Mouse (Mus musculus) embryonic facial prominence, embryonic 11.5 days (tissue): Measurements from ENCODE around the gene Sox6. TPM values are rescaled to one million over a fixed set of nuclear protein-coding genes. Genes with fewer than 3 reads are reported as not detected.

Experiments used
- ATAC-seq: fragments of 200-750 bp; cut with Nextera tagmentation; replicated peaks from 2 replicates; pipeline ENCODE4 v1.8.0; 2017; ENCODE audit warnings: low read depth; ENCODE audit not compliant: insufficient number of reproducible peaks, low FRiP score, low TSS enrichment
- DNase-seq: peaks from one replicate; pipeline ENCODE4 v3.0.0-alpha.2; 2015; ENCODE audit warnings: low spot score
- H3K27ac ChIP-seq: fragments of 300-500 bp; sonication (generic); replicated peaks from 2 replicates; pipeline ENCODE4 v1.5.1; 2014; ENCODE audit warnings: mild to moderate bottlenecking, low read depth, low read length, control low read depth
- H3K27me3 ChIP-seq: fragments of 300-500 bp; sonication (generic); 2 replicates; pipeline ENCODE4 v1.6.1; 2014; ENCODE audit warnings: mild to moderate bottlenecking, low read length, moderate library complexity, mixed read lengths; ENCODE audit not compliant: control insufficient read depth, insufficient read depth
- H3K36me3 ChIP-seq: fragments of 300-500 bp; sonication (generic); replicated peaks from 2 replicates; pipeline ENCODE4 v1.6.1; 2014; ENCODE audit warnings: low read depth, mild to moderate bottlenecking, low read length, moderate library complexity, mixed read lengths; ENCODE audit not compliant: control insufficient read depth, insufficient read depth
- H3K4me1 ChIP-seq: fragments of 300-500 bp; sonication (generic); 2 replicates; pipeline ENCODE4 v1.6.1; 2014; ENCODE audit warnings: low read length, mixed read lengths; ENCODE audit not compliant: control insufficient read depth, insufficient read depth
- H3K4me2 ChIP-seq: fragments of 300-500 bp; sonication (generic); 2 replicates; pipeline ENCODE4 v1.6.1; 2014; ENCODE audit warnings: low read depth, mild to moderate bottlenecking, control low read depth, low read length, moderate library complexity
- H3K4me3 ChIP-seq: fragments of 300-500 bp; sonication (generic); 2 replicates; pipeline ENCODE4 v1.5.1; 2014; ENCODE audit warnings: low read depth, low read length, control low read depth
- H3K9ac ChIP-seq: fragments of 300-500 bp; sonication (generic); replicated peaks from 2 replicates; pipeline ENCODE4 v1.6.1; 2014; ENCODE audit warnings: mild to moderate bottlenecking, control low read depth, low read length
- H3K9me3 ChIP-seq: fragments of 300-500 bp; sonication (generic); replicated peaks from 2 replicates; pipeline ENCODE4 v1.6.1; 2016; ENCODE audit warnings: mild to moderate bottlenecking, low read length, inconsistent platforms, mixed read lengths; ENCODE audit not compliant: control insufficient read depth
- WGBS: fragments of 180-500 bp; shearing (Covaris S2); extraction: QIAGEN DNeasy Blood & Tissue Kit; methylation state at CpG from one replicate; pipeline ENCODE4 v1.1.7; 2014; 5-methylcytosine and 5-hydroxymethylcytosine counted together
- polyA plus RNA-seq: library from polyadenylated mRNA; unstranded; fragments of >200 nt; fragmentation: Nextera tagmentation; extraction: Ambion mirVana; gene quantifications from 2 replicates; pipeline ENCODE4 v1.2.1, GENCODE M21; 2014

Sox6 gene
- polyA plus RNA-seq, 1 experiment from 2014 or later: 29.2 TPM

- 24% methylated on average over 8 of the region's 8 CpGs for WGBS
- Histone ChIP-seq H3K27ac (no peak overlapping the region), H3K4me3 (no peak overlapping the region), H3K27me3 (no peaks in the 10 kb centered on the region), H3K4me2 (no peak overlapping the region), H3K4me1 (no peaks in the 10 kb centered on the region; the same call in 1 of the 2 replicates), H3K36me3 (no peaks in the 10 kb centered on the region), H3K9me3 (no peaks in the 10 kb centered on the region), H3K9ac (no peak overlapping the region)
- ATAC-seq (0 out of 2 replicates have a peak, but pooled peaks have one; percentile 59), DNase-seq (peak; percentile 9)
These were observed 288.2 kb downstream of the Sox6 start for GRCm38 (mm10) chr7:115750275-115750825.

- DNase-seq: no peak
- H3K27me3 ChIP-seq: no peaks in the 10 kb centered on the region
- no peak overlapping the region for H3K4me3 ChIP-seq
- H3K9me3 ChIP-seq: no peaks in the 10 kb centered on the region
- no peak overlapping the region for H3K27ac ChIP-seq
- H3K4me2 ChIP-seq: no peak overlapping the region
- no peaks in the 10 kb centered on the region for H3K36me3 ChIP-seq
- ATAC-seq: no peak
- no peaks in the 10 kb centered on the region; the same call in 1 of the 2 replicates for H3K4me1 ChIP-seq
- WGBS: 63% methylated on average over 7 of the region's 7 CpGs
- H3K9ac ChIP-seq: no peak overlapping the region
These were observed 291.1 kb downstream of the Sox6 start for GRCm38 (mm10) chr7:115747541-115747940.

GRCm38 (mm10) chr7:115745672-115746253 is 292.8 kb downstream of the Sox6 start:
- ATAC-seq: no peak
- Histone ChIP-seq H3K9me3 (no peaks in the 10 kb centered on the region), H3K4me2 (no peak overlapping the region), H3K4me1 (no peaks in the 10 kb centered on the region; the same call in 1 of the 2 replicates), H3K4me3 (no peak overlapping the region), H3K36me3 (no peaks in the 10 kb centered on the region), H3K27ac (no peak overlapping the region), H3K27me3 (no peaks in the 10 kb centered on the region), H3K9ac (no peak overlapping the region)
- 81% methylated on average over 4 of the region's 4 CpGs for WGBS
- no peak for DNase-seq

- Histone ChIP-seq H3K4me3 (no peak overlapping the region), H3K9me3 (no peaks in the 10 kb centered on the region), H3K27ac (no peak overlapping the region), H3K36me3 (no peaks in the 10 kb centered on the region), H3K4me2 (no peak overlapping the region), H3K9ac (no peak overlapping the region), H3K4me1 (no peaks in the 10 kb centered on the region), H3K27me3 (no peaks in the 10 kb centered on the region)
- ATAC-seq: no peak
- 71% methylated on average over 7 of the region's 7 CpGs for WGBS
- no peak for DNase-seq
These were observed 304.5 kb downstream of the Sox6 start for GRCm38 (mm10) chr7:115734137-115734536.

GRCm38 (mm10) chr7:115732824-115733223 is 305.8 kb downstream of the Sox6 start:
- Histone ChIP-seq H3K4me3 (no peak overlapping the region), H3K4me2 (no peak overlapping the region), H3K27ac (no peak overlapping the region), H3K9me3 (no peaks in the 10 kb centered on the region), H3K36me3 (no peaks in the 10 kb centered on the region), H3K4me1 (no peaks in the 10 kb centered on the region), H3K27me3 (no peaks in the 10 kb centered on the region), H3K9ac (no peak overlapping the region)
- no peak for DNase-seq
- no peak for ATAC-seq
- 80% methylated on average over 1 of the region's 1 CpGs for WGBS

- 71% methylated on average over 2 of the region's 2 CpGs for WGBS
- ATAC-seq (no peak), DNase-seq (no peak)
- H3K4me2 ChIP-seq: no peak overlapping the region
- no peaks in the 10 kb centered on the region for H3K9me3 ChIP-seq
- no peak overlapping the region for H3K9ac ChIP-seq
- H3K27me3 ChIP-seq: no peaks in the 10 kb centered on the region
- no peaks in the 10 kb centered on the region for H3K4me1 ChIP-seq
- H3K36me3 ChIP-seq: no peaks in the 10 kb centered on the region
- no peak overlapping the region for H3K4me3 ChIP-seq
- no peak overlapping the region for H3K27ac ChIP-seq
These were observed 311.8 kb downstream of the Sox6 start for GRCm38 (mm10) chr7:115726776-115727175.

GRCm38 (mm10) chr7:115724404-115724803 is 314.2 kb downstream of the Sox6 start:
- DNase-seq (no peak), ATAC-seq (no peak)
- no peak overlapping the region for H3K27ac ChIP-seq
- H3K4me3 ChIP-seq: no peak overlapping the region
- no peaks in the 10 kb centered on the region for H3K4me1 ChIP-seq
- WGBS: 80% methylated on average over 2 of the region's 2 CpGs
- no peaks in the 10 kb centered on the region for H3K27me3 ChIP-seq
- no peak overlapping the region for H3K9ac ChIP-seq
- H3K9me3 ChIP-seq: no peaks in the 10 kb centered on the region
- H3K36me3 ChIP-seq: no peaks in the 10 kb centered on the region
- no peak overlapping the region for H3K4me2 ChIP-seq

GRCm38 (mm10) chr7:115721624-115722540 is 316.7 kb downstream of the Sox6 start:
- Histone ChIP-seq H3K4me1 (no peaks in the 10 kb centered on the region), H3K36me3 (no peaks in the 10 kb centered on the region), H3K9ac (no peak overlapping the region), H3K9me3 (no peaks in the 10 kb centered on the region), H3K27ac (no peak overlapping the region), H3K4me3 (no peak overlapping the region), H3K27me3 (no peaks in the 10 kb centered on the region), H3K4me2 (no peak overlapping the region)
- DNase-seq (peak; percentile 31), ATAC-seq (no peak)
- 25% methylated on average over 7 of the region's 7 CpGs for WGBS
